22 mouse cellular contexts compared by ENCODE assay signal in genomic region chr7:134001581-134001980, GRCm38 (mm10).
A peak's percentile ranks its signal among the peaks of the same experiment; 100 is the strongest.
DNase-seq lines count a peak whose midpoint lies in the region; TF ChIP-seq lines count a peak whose summit lies in the region.
"Had no signal": no experiment of that assay in that cellular context is flagged by ENCODE, and none has a peak within 500 bp of the region (broad histone marks: within the 10 kb centered on the region; RNA-seq: fewer than 3 reads in every experiment).

No protein-coding gene starts in this region.

- no peaks in the 10 kb centered on the region for H3K27me3 ChIP-seq in C2C12 (ENCODE audit: control insufficient read depth, insufficient read depth, insufficient read length)
- H3K27me3 ChIP-seq: CH12.LX; embryonic facial prominence, embryonic 15.5 days; forebrain, embryonic 12.5 days; hindbrain, embryonic 13.5 days; intestine, embryonic 15.5 days had no signal

- no peaks in the 10 kb centered on the region for H3K36me3 ChIP-seq in C2C12 (ENCODE audit: control insufficient read depth, insufficient read depth)
- H3K36me3 ChIP-seq: forebrain, embryonic 12.5 days; hindbrain, embryonic 13.5 days had no signal

- no peaks in the 10 kb centered on the region for H3K79me2 ChIP-seq in C2C12 (ENCODE audit: control insufficient read depth, insufficient read depth)

- no peak overlapping the region for H3ac ChIP-seq in C2C12 (ENCODE audit: control insufficient read depth, insufficient read length, low read depth)

- H3K27ac ChIP-seq in left cerebral cortex, adult 2 months: no peak overlapping the region
- H3K27ac ChIP-seq: embryonic facial prominence, embryonic 15.5 days; forebrain, embryonic 12.5 days; heart, embryonic 10.5 days; hindbrain, embryonic 13.5 days; hindbrain, postnatal 0 days; intestine, embryonic 15.5 days had no signal

- H3K79me3 ChIP-seq in C2C12 (ENCODE audit: low read depth): no peaks in the 10 kb centered on the region

- peak; percentile 13 for DNase-seq in adrenal gland, postnatal 14 days
- DNase-seq in adrenal gland, adult 18-20 months (ENCODE audit: low spot score in 2 of 2): no peak
- DNase-seq in brain, adult 2 months (ENCODE audit: low read depth, low spot score): peak; percentile 45
- no peak for DNase-seq in left cerebral cortex, adult 2 months (ENCODE audit: extremely low spot score in 1 of 2, low spot score in 2 of 2)
- DNase-seq in urinary bladder, postnatal 36 days (ENCODE audit: low spot score in 2 of 2): no peak
- DNase-seq: adrenal gland, postnatal 36 days; cerebellum, adult 11 months; cerebellum, adult 8-10 months; cerebellum, postnatal 14 days; embryo, embryonic 11 days; gastrocnemius, postnatal 10 days; heart, adult 18-20 months; heart, postnatal 10 days; kidney, adult 2 months had no signal

- intact Hi-C loops in left cerebral cortex, adult 2 months (cut with DNase I): no loop called here

- TF ChIP-seq CTCF in C2C12 (IDR thresholded peaks at IDR 0.05; ENCODE audit: control insufficient read depth, insufficient read depth, insufficient read length): no peak
- no peak for TF ChIP-seq CTCF in left cerebral cortex, adult 2 months (IDR thresholded peaks at IDR 0.05)

- no peak overlapping the region for H3K4me3 ChIP-seq in C2C12 (ENCODE audit: insufficient read depth, poor library complexity, severe bottlenecking)
- no peak overlapping the region for H3K4me3 ChIP-seq in left cerebral cortex, adult 2 months
- H3K4me3 ChIP-seq: embryonic facial prominence, embryonic 15.5 days; forebrain, embryonic 12.5 days; heart, embryonic 10.5 days; hindbrain, embryonic 13.5 days; intestine, embryonic 15.5 days had no signal

TF ChIP-seq in C2C12, 6 proteins besides CTCF, POLR2A, EP300 and RAD21:
- peak; percentile 55 for TF ChIP-seq FOSL1 (IDR thresholded peaks at IDR 0.05; ENCODE audit: insufficient read depth, low read length, poor library complexity, severe bottlenecking)
- TF ChIP-seq MAX (IDR thresholded peaks at IDR 0.05): no peak

Comparison
In these comparisons a context has a peak if more than half of its experiments do, and no peak if none do; other contexts are left out.
1. DNase-seq: peak in adrenal gland, postnatal 14 days (single experiment) and brain, adult 2 months (single experiment); none in adrenal gland, adult 18-20 months (0 of 2), left cerebral cortex, adult 2 months (0 of 2) and urinary bladder, postnatal 36 days (0 of 2).